Mouse (Mus musculus) liver, adult 2 months (tissue): Measurements from ENCODE around the gene Gpr35. TPM values are rescaled to one million over a fixed set of nuclear protein-coding genes. Genes with fewer than 3 reads are reported as not detected.

ENCODE experiments used
- DNase-seq: peaks from one replicate; pipeline ENCODE4 v3.0.0-alpha.2; 2011; ENCODE audit warnings: low read depth, low spot score; ENCODE audit errors: extremely low read depth
- H3K27ac ChIP-seq: fragments of 200-500 bp; replicated peaks from 2 replicates; pipeline ENCODE4 v1.5.1; 2012; ENCODE audit warnings: low read depth, mild to moderate bottlenecking, control low read depth, inconsistent platforms, low read length; ENCODE audit not compliant: insufficient read depth
- H3K27me3 ChIP-seq: fragments of 200-500 bp; 2 replicates; pipeline ENCODE4 v1.6.1; 2012; ENCODE audit warnings: mild to moderate bottlenecking, moderate library complexity, low read length, inconsistent platforms; ENCODE audit not compliant: control insufficient read depth, insufficient read depth
- H3K36me3 ChIP-seq: fragments of 200-500 bp; 2 replicates; pipeline ENCODE4 v1.6.1; 2012; ENCODE audit warnings: low read length, inconsistent platforms; ENCODE audit not compliant: control insufficient read depth, insufficient read depth
- H3K4me1 ChIP-seq: fragments of 200-500 bp; 2 replicates; pipeline ENCODE4 v1.6.1; 2011; ENCODE audit warnings: low read length; ENCODE audit not compliant: control insufficient read depth, insufficient read depth
- H3K4me3 ChIP-seq: fragments of 200-500 bp; 2 replicates; pipeline ENCODE4 v1.5.1; 2011; ENCODE audit warnings: low read depth, mild to moderate bottlenecking, control low read depth, low read length, moderate library complexity; ENCODE audit not compliant: insufficient read depth
- H3K79me2 ChIP-seq: fragments of 200-500 bp; 2 replicates; pipeline ENCODE4 v1.6.1; 2012; ENCODE audit warnings: inconsistent platforms, mild to moderate bottlenecking, low read length, moderate library complexity; ENCODE audit not compliant: control insufficient read depth, insufficient read depth
- H3K9ac ChIP-seq: fragments of 200-500 bp; 2 replicates; pipeline ENCODE4 v1.6.1; 2012; ENCODE audit warnings: low read depth, mild to moderate bottlenecking, control low read depth, inconsistent platforms, low read length
- CTCF ChIP-seq: fragments of 200-500 bp; IDR thresholded peaks from 2 replicates; pipeline ENCODE4 v1.5.1; 2011; ENCODE audit warnings: low read depth, low read length, control low read depth
- POLR2A ChIP-seq: fragments of 200-500 bp; IDR thresholded peaks from 2 replicates; pipeline ENCODE4 v1.6.1; 2011; ENCODE audit warnings: low read length, control low read depth; ENCODE audit not compliant: insufficient read depth; ENCODE audit errors: extremely low read depth
- WGBS: fragments of 180-500 bp; shearing (Covaris S2); methylation state at CpG from one replicate; pipeline ENCODE4 v1.1.7; 2018; 5-methylcytosine and 5-hydroxymethylcytosine counted together
- polyA plus RNA-seq: library from polyadenylated mRNA; depleted of rRNA; stranded (reverse); fragments of >200 nt; gene quantifications from 2 replicates; pipeline ENCODE4 v1.2.3, GENCODE M21; 2012
- total RNA-seq: library from RNA; depleted of rRNA; stranded (reverse); fragments of >200 nt; gene quantifications from 2 replicates; pipeline ENCODE4 v1.2.3, GENCODE M21; 2014

Gpr35 gene
- total and polyA plus RNA-seq, 2 experiments: 0.18 to 0.53 TPM

DNA sequence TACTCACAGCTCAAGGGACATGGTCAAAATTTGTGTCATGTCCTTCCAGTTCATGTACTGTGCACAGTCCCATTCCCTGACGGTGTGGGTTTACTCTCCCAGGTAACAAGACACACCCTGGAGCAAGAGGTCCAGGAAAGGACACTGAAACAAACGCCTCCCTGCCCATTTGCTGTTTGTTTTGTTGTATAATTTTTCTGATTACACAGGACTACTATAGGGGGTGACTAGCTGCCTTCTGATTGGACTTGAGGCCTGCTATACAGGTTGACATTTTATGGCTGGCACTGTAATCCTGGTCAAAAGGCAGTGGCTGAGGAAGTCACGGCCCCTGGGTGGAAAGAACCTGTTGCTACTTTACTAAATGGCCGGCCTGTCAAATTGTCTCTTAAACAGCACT is 39.2 kb downstream of the Gpr35 start:
- TF ChIP-seq CTCF (no peak), POLR2A (no peak)
- H3K27ac ChIP-seq: no peak overlapping the region
- H3K79me2 ChIP-seq: no peaks in the 10 kb centered on the region
- no peaks in the 10 kb centered on the region for H3K4me1 ChIP-seq
- H3K27me3 ChIP-seq: no peaks in the 10 kb centered on the region
- H3K36me3 ChIP-seq: no peaks in the 10 kb centered on the region
- 71% methylated on average over 4 of the region's 4 CpGs for WGBS
- no peak overlapping the region for H3K9ac ChIP-seq
- DNase-seq: no peak
- H3K4me3 ChIP-seq: no peak overlapping the region

DNA sequence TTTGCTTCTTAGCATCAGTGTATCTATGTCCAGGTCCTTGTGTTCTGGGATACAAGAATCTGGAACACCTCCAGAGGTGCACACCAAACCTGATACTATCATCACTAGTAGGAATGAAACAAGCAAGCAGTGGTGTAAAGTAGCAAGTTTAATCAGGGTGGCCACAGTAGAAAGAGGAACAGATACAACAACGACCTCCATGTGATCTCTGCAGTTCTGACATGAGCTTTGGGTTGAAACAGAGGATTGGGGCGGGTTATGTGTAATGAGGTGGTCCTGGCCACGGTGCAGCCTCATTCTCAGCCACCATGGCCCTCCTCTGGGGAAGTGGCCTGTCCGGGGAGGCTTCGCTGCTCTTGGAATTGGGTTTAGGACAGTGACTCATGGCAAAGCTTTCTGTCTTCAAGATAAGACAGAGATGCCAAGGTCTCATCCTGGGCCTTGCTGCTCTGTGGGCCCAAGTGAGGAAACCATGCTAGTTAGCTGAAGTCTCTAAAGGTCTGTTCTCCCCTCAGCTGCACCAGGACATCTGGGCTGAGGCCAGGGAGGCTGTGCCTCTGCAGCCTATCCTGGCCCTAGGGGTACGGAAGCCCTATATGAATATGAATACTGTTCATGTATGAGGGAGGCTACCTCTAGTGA is 41.7 kb downstream of the Gpr35 start:
- Histone ChIP-seq H3K4me3 (no peak overlapping the region), H3K36me3 (no peaks in the 10 kb centered on the region), H3K27ac (no peak overlapping the region), H3K27me3 (no peaks in the 10 kb centered on the region), H3K79me2 (no peaks in the 10 kb centered on the region), H3K4me1 (no peaks in the 10 kb centered on the region), H3K9ac (no peak overlapping the region)
- TF ChIP-seq CTCF: no peak
- no peak for TF ChIP-seq POLR2A
- WGBS: 83% methylated on average over 6 of the region's 6 CpGs
- no peak for DNase-seq

GRCm38 (mm10) chr1:92992880-92993279 is 42.2 kb downstream of the Gpr35 start:
- Histone ChIP-seq H3K79me2 (no peaks in the 10 kb centered on the region), H3K4me1 (no peaks in the 10 kb centered on the region), H3K4me3 (no peak overlapping the region), H3K27ac (no peak overlapping the region), H3K9ac (no peak overlapping the region), H3K36me3 (no peaks in the 10 kb centered on the region), H3K27me3 (no peaks in the 10 kb centered on the region)
- TF ChIP-seq POLR2A (no peak), CTCF (no peak)
- 85% methylated on average over 2 of the region's 2 CpGs for WGBS
- DNase-seq: no peak

DNA sequence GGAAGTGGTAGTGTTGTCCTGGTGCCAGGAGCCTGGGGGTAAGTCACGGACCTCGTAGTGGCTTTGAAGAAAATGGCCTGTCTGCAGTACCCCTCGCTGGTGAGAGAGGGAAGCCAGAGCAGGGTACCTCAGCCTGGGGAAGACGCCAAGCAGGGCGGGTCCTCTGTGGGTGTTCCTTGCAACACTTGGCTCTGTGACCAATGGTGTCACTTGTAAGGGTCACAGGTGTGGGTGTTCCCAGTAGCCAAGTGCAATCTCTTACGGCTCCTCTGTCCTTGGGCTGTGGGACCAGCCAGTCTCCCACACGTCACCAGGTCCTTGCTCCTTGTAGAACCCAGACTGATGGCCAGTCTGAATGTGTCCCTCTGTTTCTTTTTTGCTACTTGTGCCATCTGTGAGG is 55.4 kb downstream of the Gpr35 start, which contains the start of gene Aqp12:
Aqp12 (plus strand) TSS at position 274 of the 400 bp plus-strand sequence.
- no peaks in the 10 kb centered on the region for H3K36me3 ChIP-seq
- DNase-seq: no peak
- no peak within 1 kb of the TSS for H3K27ac ChIP-seq
- 74% methylated on average over 7 of the region's 7 CpGs for whole genome bisulfite sequencing
- H3K9ac ChIP-seq: no peak within 1 kb of the TSS
- H3K4me1 ChIP-seq: no peaks in the 10 kb centered on the region
- TF ChIP-seq CTCF: no peak
- no peak for TF ChIP-seq POLR2A
- no peaks in the 10 kb centered on the region for H3K79me2 ChIP-seq
- no peaks in the 10 kb centered on the region for H3K27me3 ChIP-seq
- H3K4me3 ChIP-seq: no peak within 1 kb of the TSS

GRCm38 (mm10) chr1:93009196-93009595 is 58.5 kb downstream of the Gpr35 start:
- no peak for DNase-seq

GRCm38 (mm10) chr1:93010731-93011130 is 60.1 kb downstream of the Gpr35 start:
- Histone ChIP-seq H3K36me3 (no peaks in the 10 kb centered on the region), H3K9ac (no peak overlapping the region), H3K27me3 (no peaks in the 10 kb centered on the region), H3K79me2 (no peaks in the 10 kb centered on the region), H3K27ac (no peak overlapping the region), H3K4me3 (no peak overlapping the region), H3K4me1 (no peaks in the 10 kb centered on the region)
- TF ChIP-seq POLR2A: no peak
- TF ChIP-seq CTCF: peak; percentile 70
- 38% methylated on average over 3 of the region's 3 CpGs for WGBS
- DNase-seq: no peak

More at GRCm38 (mm10) chr1:93009196-93009595, 58.5 kb downstream of the Gpr35 start:
- Histone ChIP-seq H3K27ac (no peak overlapping the region), H3K9ac (no peak overlapping the region), H3K4me3 (no peak overlapping the region), H3K4me1 (no peaks in the 10 kb centered on the region), H3K36me3 (no peaks in the 10 kb centered on the region), H3K79me2 (no peaks in the 10 kb centered on the region), H3K27me3 (no peaks in the 10 kb centered on the region)
- TF ChIP-seq CTCF (no peak), POLR2A (no peak)
- 38% methylated on average over 4 of the region's 4 CpGs for WGBS
